Mouse (Mus musculus) liver, adult 2 months (tissue): ENCODE measurements around the gene Hprt. TPM values are rescaled to one million over a fixed set of nuclear protein-coding genes. Genes with fewer than 3 reads are reported as not detected.

Experiments
- DNase-seq: peaks from one replicate; pipeline ENCODE4 v3.0.0-alpha.2; 2011; ENCODE audit warnings: low read depth, low spot score; ENCODE audit errors: extremely low read depth
- H3K27ac ChIP-seq: fragments of 200-500 bp; replicated peaks from 2 replicates; pipeline ENCODE4 v1.5.1; 2012; ENCODE audit warnings: low read depth, mild to moderate bottlenecking, control low read depth, inconsistent platforms, low read length; ENCODE audit not compliant: insufficient read depth
- H3K27me3 ChIP-seq: fragments of 200-500 bp; 2 replicates; pipeline ENCODE4 v1.6.1; 2012; ENCODE audit warnings: mild to moderate bottlenecking, moderate library complexity, low read length, inconsistent platforms; ENCODE audit not compliant: control insufficient read depth, insufficient read depth
- H3K36me3 ChIP-seq: fragments of 200-500 bp; 2 replicates; pipeline ENCODE4 v1.6.1; 2012; ENCODE audit warnings: low read length, inconsistent platforms; ENCODE audit not compliant: control insufficient read depth, insufficient read depth
- H3K4me1 ChIP-seq: fragments of 200-500 bp; 2 replicates; pipeline ENCODE4 v1.6.1; 2011; ENCODE audit warnings: low read length; ENCODE audit not compliant: control insufficient read depth, insufficient read depth
- H3K4me3 ChIP-seq: fragments of 200-500 bp; 2 replicates; pipeline ENCODE4 v1.5.1; 2011; ENCODE audit warnings: low read depth, mild to moderate bottlenecking, control low read depth, low read length, moderate library complexity; ENCODE audit not compliant: insufficient read depth
- H3K79me2 ChIP-seq: fragments of 200-500 bp; 2 replicates; pipeline ENCODE4 v1.6.1; 2012; ENCODE audit warnings: inconsistent platforms, mild to moderate bottlenecking, low read length, moderate library complexity; ENCODE audit not compliant: control insufficient read depth, insufficient read depth
- H3K9ac ChIP-seq: fragments of 200-500 bp; 2 replicates; pipeline ENCODE4 v1.6.1; 2012; ENCODE audit warnings: low read depth, mild to moderate bottlenecking, control low read depth, inconsistent platforms, low read length
- CTCF ChIP-seq: fragments of 200-500 bp; IDR thresholded peaks from 2 replicates; pipeline ENCODE4 v1.5.1; 2011; ENCODE audit warnings: low read depth, low read length, control low read depth
- POLR2A ChIP-seq: fragments of 200-500 bp; IDR thresholded peaks from 2 replicates; pipeline ENCODE4 v1.6.1; 2011; ENCODE audit warnings: low read length, control low read depth; ENCODE audit not compliant: insufficient read depth; ENCODE audit errors: extremely low read depth
- WGBS: fragments of 180-500 bp; shearing (Covaris S2); methylation state at CpG from one replicate; pipeline ENCODE4 v1.1.7; 2018; 5-methylcytosine and 5-hydroxymethylcytosine counted together
- polyA plus RNA-seq: library from polyadenylated mRNA; depleted of rRNA; stranded (reverse); fragments of >200 nt; gene quantifications from 2 replicates; pipeline ENCODE4 v1.2.3, GENCODE M21; 2012
- total RNA-seq: library from RNA; depleted of rRNA; stranded (reverse); fragments of >200 nt; gene quantifications from 2 replicates; pipeline ENCODE4 v1.2.3, GENCODE M21; 2014

Gene Hprt
- total and polyA plus RNA-seq, 2 experiments = 11.9 to 56.2 TPM

- 2% methylated on average over 22 of the region's 33 CpGs for WGBS
- H3K27ac ChIP-seq = peak overlapping the region; percentile 47; the same call in 1 of the 2 replicates
- DNase-seq = no peak
Observed at GRCm38 (mm10) chrX:53056627-53057026, 68.7 kb downstream of the Hprt start.

GRCm38 (mm10) chrX:53057054-53057759 lies 69.3 kb downstream of the Hprt start:
- TF ChIP-seq POLR2A (0 out of 2 replicates have a peak, but pooled peaks have one; percentile 28), CTCF (no peak)
- no peaks in the 10 kb centered on the region; the same call in 1 of the 2 replicates for H3K4me1 ChIP-seq
- H3K36me3 ChIP-seq = no peaks in the 10 kb centered on the region
- peak; percentile 24 for DNase-seq
- H3K79me2 ChIP-seq = no peaks in the 10 kb centered on the region
- H3K9ac ChIP-seq = peak overlapping the region; percentile 73
- H3K27ac ChIP-seq = peak overlapping the region; percentile 62
- peak overlapping the region; percentile 82 for H3K4me3 ChIP-seq
- 2% methylated on average over 33 of the region's 42 CpGs for WGBS
- H3K27me3 ChIP-seq = 0 out of 2 replicates have a peak, but pooled peaks cover 6% of the 10 kb centered on the region

More at GRCm38 (mm10) chrX:53056627-53057026, 68.7 kb downstream of the Hprt start:
- H3K79me2 ChIP-seq = no peaks in the 10 kb centered on the region
- no peaks in the 10 kb centered on the region; the same call in 1 of the 2 replicates for H3K4me1 ChIP-seq
- peak overlapping the region; percentile 73 for H3K9ac ChIP-seq
- no peak for TF ChIP-seq POLR2A
- TF ChIP-seq CTCF = no peak
- no peaks in the 10 kb centered on the region for H3K36me3 ChIP-seq
- peak overlapping the region; percentile 82 for H3K4me3 ChIP-seq
- 0 out of 2 replicates have a peak, but pooled peaks cover 6% of the 10 kb centered on the region for H3K27me3 ChIP-seq

GRCm38 (mm10) chrX:53057760-53058090 lies 69.8 kb downstream of the Hprt start:
- Histone ChIP-seq H3K9ac (no peak overlapping the region), H3K79me2 (no peaks in the 10 kb centered on the region), H3K27ac (peak overlapping the region; percentile 62; the same call in 1 of the 2 replicates), H3K4me3 (no peak overlapping the region), H3K36me3 (no peaks in the 10 kb centered on the region), H3K27me3 (0 out of 2 replicates have a peak, but pooled peaks cover 6% of the 10 kb centered on the region), H3K4me1 (no peaks in the 10 kb centered on the region; the same call in 1 of the 2 replicates)
- DNase-seq = no peak
- 23% methylated on average over 6 of the region's 6 CpGs for WGBS
- TF ChIP-seq CTCF (no peak), POLR2A (no peak)

GRCm38 (mm10) chrX:53058459-53059280 lies 70.7 kb downstream of the Hprt start:
- 3% methylated on average over 33 of the region's 33 CpGs for WGBS
- Histone ChIP-seq H3K79me2 (no peaks in the 10 kb centered on the region), H3K4me1 (no peaks in the 10 kb centered on the region; the same call in 1 of the 2 replicates), H3K9ac (no peak overlapping the region), H3K27me3 (0 out of 2 replicates have a peak, but pooled peaks cover 6% of the 10 kb centered on the region), H3K36me3 (no peaks in the 10 kb centered on the region), H3K4me3 (no peak overlapping the region), H3K27ac (no peak overlapping the region)
- no peak for TF ChIP-seq POLR2A
- TF ChIP-seq CTCF = no peak
- DNase-seq = no peak

GRCm38 (mm10) chrX:53059426-53060007 lies 71.6 kb downstream of the Hprt start:
- no peak for DNase-seq
- WGBS = 29% methylated on average over 11 of the region's 11 CpGs

More at GRCm38 (mm10) chrX:53059426-53060007, 71.6 kb downstream of the Hprt start:
- Histone ChIP-seq H3K27me3 (0 out of 2 replicates have a peak, but pooled peaks cover 6% of the 10 kb centered on the region), H3K9ac (no peak overlapping the region), H3K27ac (no peak overlapping the region), H3K36me3 (no peaks in the 10 kb centered on the region), H3K79me2 (no peaks in the 10 kb centered on the region), H3K4me3 (no peak overlapping the region), H3K4me1 (no peaks in the 10 kb centered on the region; the same call in 1 of the 2 replicates)
- TF ChIP-seq POLR2A (no peak), CTCF (no peak)
